Mouse (Mus musculus): ENCODE measurements around the gene Cntnap4. TPM values are rescaled to one million over a fixed set of nuclear protein-coding genes. Genes with fewer than 3 reads are reported as not detected.

Cntnap4 gene
- polyA plus RNA-seq, 1 experiment from 2014 or later = 1.2 TPM

DNA sequence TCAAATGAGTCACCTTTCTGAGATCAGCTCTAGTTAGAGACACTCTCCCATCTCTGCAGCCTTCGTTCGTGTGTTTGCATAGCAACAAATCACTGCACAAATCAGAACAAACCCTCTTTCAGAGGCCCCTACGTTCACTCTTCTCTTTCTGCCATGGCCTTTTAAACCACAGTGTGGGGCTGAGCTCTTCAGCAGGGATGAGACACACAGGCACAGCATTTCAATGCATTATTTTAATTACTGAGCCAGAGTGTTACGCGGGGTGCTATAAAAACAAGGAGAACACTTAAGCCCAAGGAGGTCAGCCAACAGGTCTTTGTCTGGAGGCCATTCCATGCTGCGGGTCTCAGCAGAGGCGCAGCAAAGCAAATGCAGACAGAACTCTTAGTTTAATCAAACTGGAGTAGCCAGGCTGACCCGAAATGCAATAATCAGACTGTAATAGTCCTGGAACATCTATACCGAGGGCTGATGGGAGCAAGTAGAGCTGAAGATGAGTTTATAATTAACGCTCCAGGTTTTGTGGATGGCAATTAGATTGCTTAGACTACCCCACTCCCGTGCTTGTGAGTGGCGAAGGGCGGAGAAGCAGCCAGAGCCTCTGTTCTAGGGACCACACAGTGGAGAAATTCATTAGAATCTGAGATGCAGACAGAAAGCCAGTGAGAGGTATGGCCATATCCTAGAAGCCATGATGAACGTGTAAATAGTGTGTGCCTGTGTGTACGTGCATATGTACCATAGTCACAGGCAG, 26.4 kb downstream of the Cntnap4 start:
- H3K9me3 ChIP-seq (ENCODE audit: control insufficient read depth, low read length) = no peaks in the 10 kb centered on the region
- H3K4me3 ChIP-seq (ENCODE audit: low read depth, low read length) = no peak overlapping the region
- no peak overlapping the region for H3K27ac ChIP-seq (ENCODE audit: low read depth, low read length)
- 77% methylated on average over 15 of the region's 15 CpGs for WGBS
- no peak overlapping the region for H3K9ac ChIP-seq (ENCODE audit: low read depth, low read length)
- H3K27me3 ChIP-seq (ENCODE audit: control insufficient read depth, insufficient read depth, low read length) = no peaks in the 10 kb centered on the region
- ATAC-seq (ENCODE audit: low FRiP score) = no peak
- no peak overlapping the region for H3K4me2 ChIP-seq (replicated peaks; ENCODE audit: low read depth, low read length)
- no peaks in the 10 kb centered on the region for H3K36me3 ChIP-seq (ENCODE audit: control insufficient read depth, insufficient read depth, low read length)
- H3K4me1 ChIP-seq (replicated peaks; ENCODE audit: control insufficient read depth, insufficient read depth, low read length) = no peaks in the 10 kb centered on the region
- DNase-seq (ENCODE audit: low spot score) = no peak

GRCm38 (mm10) chr8:112599975-112600374, 30.1 kb downstream of the Cntnap4 start:
- H3K27ac ChIP-seq (ENCODE audit: low read depth, low read length) = no peak overlapping the region
- no peak overlapping the region for H3K4me3 ChIP-seq (ENCODE audit: low read depth, low read length)
- no peak for DNase-seq (ENCODE audit: low spot score)
- no peak overlapping the region for H3K4me2 ChIP-seq (replicated peaks; ENCODE audit: low read depth, low read length)
- H3K27me3 ChIP-seq (ENCODE audit: control insufficient read depth, insufficient read depth, low read length) = no peaks in the 10 kb centered on the region
- 93% methylated on average over 11 of the region's 11 CpGs for WGBS
- H3K9ac ChIP-seq (ENCODE audit: low read depth, low read length) = no peak overlapping the region
- no peaks in the 10 kb centered on the region for H3K4me1 ChIP-seq (replicated peaks; ENCODE audit: control insufficient read depth, insufficient read depth, low read length)
- ATAC-seq (ENCODE audit: low FRiP score) = no peak
- no peaks in the 10 kb centered on the region for H3K9me3 ChIP-seq (ENCODE audit: control insufficient read depth, low read length)
- no peaks in the 10 kb centered on the region for H3K36me3 ChIP-seq (ENCODE audit: control insufficient read depth, insufficient read depth, low read length)

- WGBS = 88% methylated on average over 1 of the region's 1 CpGs
- ATAC-seq (ENCODE audit: low FRiP score) = no peak
- no peaks in the 10 kb centered on the region for H3K36me3 ChIP-seq (ENCODE audit: control insufficient read depth, insufficient read depth, low read length)
These were observed 31.3 kb downstream of the Cntnap4 start for GRCm38 (mm10) chr8:112601150-112601549.

DNA sequence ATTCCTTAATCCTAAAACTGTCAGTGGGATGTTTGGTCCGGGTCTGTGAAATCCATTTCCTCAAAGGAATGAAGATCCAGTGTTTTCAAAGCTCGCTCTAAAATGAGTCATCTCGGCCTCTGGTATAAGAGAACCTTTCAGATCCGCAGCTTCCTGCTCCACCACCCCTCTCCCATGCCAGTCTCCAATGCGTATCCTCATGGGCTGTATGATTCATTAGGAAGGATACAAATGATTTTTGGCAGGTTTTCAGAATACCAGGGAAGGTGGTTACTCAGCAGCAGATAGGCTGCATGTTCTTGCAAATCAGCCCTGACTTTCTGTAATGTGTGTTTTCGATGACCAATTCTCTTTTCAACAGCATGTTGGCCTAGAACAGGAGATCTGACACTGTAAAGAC, 40.3 kb downstream of the Cntnap4 start:
- H3K27ac ChIP-seq (ENCODE audit: low read depth, low read length) = no peak overlapping the region
- H3K36me3 ChIP-seq (ENCODE audit: control insufficient read depth, insufficient read depth, low read length) = no peaks in the 10 kb centered on the region
- no peaks in the 10 kb centered on the region for H3K9me3 ChIP-seq (ENCODE audit: control insufficient read depth, low read length)
- WGBS = 90% methylated on average over 6 of the region's 6 CpGs
- no peak for ATAC-seq (ENCODE audit: low FRiP score)
- DNase-seq (ENCODE audit: low spot score) = no peak
- H3K4me3 ChIP-seq (ENCODE audit: low read depth, low read length) = no peak overlapping the region
- H3K9ac ChIP-seq (ENCODE audit: low read depth, low read length) = no peak overlapping the region
- H3K27me3 ChIP-seq (ENCODE audit: control insufficient read depth, insufficient read depth, low read length) = no peaks in the 10 kb centered on the region
- no peaks in the 10 kb centered on the region for H3K4me1 ChIP-seq (replicated peaks; ENCODE audit: control insufficient read depth, insufficient read depth, low read length)
- no peak overlapping the region for H3K4me2 ChIP-seq (replicated peaks; ENCODE audit: low read depth, low read length)

More at GRCm38 (mm10) chr8:112601150-112601549, 31.3 kb downstream of the Cntnap4 start:
- no peaks in the 10 kb centered on the region for H3K9me3 ChIP-seq (ENCODE audit: control insufficient read depth, low read length)
- no peak overlapping the region for H3K9ac ChIP-seq (ENCODE audit: low read depth, low read length)
- H3K4me1 ChIP-seq (replicated peaks; ENCODE audit: control insufficient read depth, insufficient read depth, low read length) = no peaks in the 10 kb centered on the region
- no peak overlapping the region for H3K4me2 ChIP-seq (replicated peaks; ENCODE audit: low read depth, low read length)
- H3K27me3 ChIP-seq (ENCODE audit: control insufficient read depth, insufficient read depth, low read length) = no peaks in the 10 kb centered on the region
- no peak overlapping the region for H3K27ac ChIP-seq (ENCODE audit: low read depth, low read length)
- no peak overlapping the region for H3K4me3 ChIP-seq (ENCODE audit: low read depth, low read length)
- no peak for DNase-seq (ENCODE audit: low spot score)

DNA sequence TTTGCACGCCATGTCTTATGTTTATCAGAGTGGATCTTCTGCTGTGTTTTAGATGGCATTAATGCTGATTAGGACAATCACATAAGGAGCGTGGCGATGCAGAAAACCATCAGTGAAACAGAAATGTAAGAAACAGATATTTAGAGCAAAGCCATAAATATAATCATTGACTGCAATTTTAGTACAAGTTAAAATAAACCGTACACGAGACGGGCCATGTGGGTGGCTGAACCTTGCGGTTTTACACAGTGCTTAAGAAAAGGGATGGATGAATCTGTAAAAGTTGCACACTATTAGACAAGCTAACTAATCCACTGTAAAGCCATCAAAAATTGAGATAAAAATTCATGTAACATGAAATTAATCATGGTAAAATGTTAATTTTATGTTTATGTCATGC, 58.9 kb downstream of the Cntnap4 start:
- Histone ChIP-seq H3K4me2 (replicated peaks; ENCODE audit: low read depth, low read length) (no peak overlapping the region), H3K27me3 (ENCODE audit: control insufficient read depth, insufficient read depth, low read length) (no peaks in the 10 kb centered on the region), H3K9ac (ENCODE audit: low read depth, low read length) (no peak overlapping the region), H3K4me3 (ENCODE audit: low read depth, low read length) (no peak overlapping the region), H3K4me1 (replicated peaks; ENCODE audit: control insufficient read depth, insufficient read depth, low read length) (no peaks in the 10 kb centered on the region), H3K9me3 (ENCODE audit: control insufficient read depth, low read length) (no peaks in the 10 kb centered on the region), H3K36me3 (ENCODE audit: control insufficient read depth, insufficient read depth, low read length) (no peaks in the 10 kb centered on the region), H3K27ac (ENCODE audit: low read depth, low read length) (no peak overlapping the region)
- WGBS = 93% methylated on average over 7 of the region's 7 CpGs
- ATAC-seq (ENCODE audit: low FRiP score) = no peak
- no peak for DNase-seq (ENCODE audit: low spot score)

GRCm38 (mm10) chr8:112652657-112653056, 82.8 kb downstream of the Cntnap4 start:
- Histone ChIP-seq H3K9me3 (ENCODE audit: control insufficient read depth, low read length) (no peaks in the 10 kb centered on the region; the same call in 1 of the 2 replicates), H3K36me3 (ENCODE audit: control insufficient read depth, insufficient read depth, low read length) (no peaks in the 10 kb centered on the region), H3K4me3 (ENCODE audit: low read depth, low read length) (no peak overlapping the region), H3K4me2 (replicated peaks; ENCODE audit: low read depth, low read length) (no peak overlapping the region), H3K27ac (ENCODE audit: low read depth, low read length) (no peak overlapping the region), H3K27me3 (ENCODE audit: control insufficient read depth, insufficient read depth, low read length) (no peaks in the 10 kb centered on the region), H3K9ac (ENCODE audit: low read depth, low read length) (no peak overlapping the region), H3K4me1 (replicated peaks; ENCODE audit: control insufficient read depth, insufficient read depth, low read length) (no peaks in the 10 kb centered on the region)
- WGBS = 84% methylated on average over 4 of the region's 4 CpGs
- no peak for DNase-seq (ENCODE audit: low spot score)
- ATAC-seq (ENCODE audit: low FRiP score) = no peak

DNA sequence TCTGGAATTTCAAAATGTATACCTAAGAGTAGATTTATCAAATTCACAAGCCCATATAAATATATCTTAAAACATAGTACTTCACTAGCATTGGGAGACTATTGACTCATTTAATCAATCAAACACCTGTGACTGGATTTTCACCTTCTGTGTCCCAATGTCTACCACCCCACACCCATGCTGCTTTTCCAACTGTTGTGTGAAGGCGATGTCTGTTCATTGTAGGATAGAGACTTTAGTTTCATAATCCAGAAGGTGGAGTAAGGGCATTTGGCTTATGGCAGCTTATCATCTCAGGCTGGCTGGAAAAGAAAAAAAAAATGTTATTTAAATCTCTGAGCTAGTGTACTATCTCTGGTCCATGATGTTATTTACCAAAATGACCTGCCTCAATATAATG, 83.4 kb downstream of the Cntnap4 start:
- Histone ChIP-seq H3K4me2 (replicated peaks; ENCODE audit: low read depth, low read length) (no peak overlapping the region), H3K4me1 (replicated peaks; ENCODE audit: control insufficient read depth, insufficient read depth, low read length) (no peaks in the 10 kb centered on the region), H3K9ac (ENCODE audit: low read depth, low read length) (no peak overlapping the region), H3K9me3 (ENCODE audit: control insufficient read depth, low read length) (no peaks in the 10 kb centered on the region; the same call in 1 of the 2 replicates), H3K27me3 (ENCODE audit: control insufficient read depth, insufficient read depth, low read length) (no peaks in the 10 kb centered on the region), H3K4me3 (ENCODE audit: low read depth, low read length) (no peak overlapping the region), H3K27ac (ENCODE audit: low read depth, low read length) (no peak overlapping the region), H3K36me3 (ENCODE audit: control insufficient read depth, insufficient read depth, low read length) (no peaks in the 10 kb centered on the region)
- ATAC-seq (ENCODE audit: low FRiP score) (no peak), DNase-seq (ENCODE audit: low spot score) (no peak)
- 95% methylated on average over 1 of the region's 1 CpGs for WGBS

- ATAC-seq (ENCODE audit: low FRiP score) = no peak
These were observed 84.2 kb downstream of the Cntnap4 start for GRCm38 (mm10) chr8:112653994-112654393.

GRCm38 (mm10) chr8:112664067-112664466, 94.2 kb downstream of the Cntnap4 start:
- Histone ChIP-seq H3K9me3 (ENCODE audit: control insufficient read depth, low read length) (no peaks in the 10 kb centered on the region), H3K9ac (ENCODE audit: low read depth, low read length) (no peak overlapping the region), H3K4me3 (ENCODE audit: low read depth, low read length) (no peak overlapping the region), H3K4me2 (replicated peaks; ENCODE audit: low read depth, low read length) (no peak overlapping the region), H3K27ac (ENCODE audit: low read depth, low read length) (no peak overlapping the region), H3K27me3 (ENCODE audit: control insufficient read depth, insufficient read depth, low read length) (no peaks in the 10 kb centered on the region), H3K36me3 (ENCODE audit: control insufficient read depth, insufficient read depth, low read length) (no peaks in the 10 kb centered on the region), H3K4me1 (replicated peaks; ENCODE audit: control insufficient read depth, insufficient read depth, low read length) (no peaks in the 10 kb centered on the region)
- WGBS = 77% methylated on average over 3 of the region's 3 CpGs
- ATAC-seq (ENCODE audit: low FRiP score) (no peak), DNase-seq (ENCODE audit: low spot score) (no peak)

More at GRCm38 (mm10) chr8:112653994-112654393, 84.2 kb downstream of the Cntnap4 start:
- Histone ChIP-seq H3K36me3 (ENCODE audit: control insufficient read depth, insufficient read depth, low read length) (no peaks in the 10 kb centered on the region), H3K9me3 (ENCODE audit: control insufficient read depth, low read length) (no peaks in the 10 kb centered on the region; the same call in 1 of the 2 replicates), H3K27ac (ENCODE audit: low read depth, low read length) (no peak overlapping the region), H3K4me1 (replicated peaks; ENCODE audit: control insufficient read depth, insufficient read depth, low read length) (no peaks in the 10 kb centered on the region), H3K9ac (ENCODE audit: low read depth, low read length) (no peak overlapping the region), H3K4me3 (ENCODE audit: low read depth, low read length) (no peak overlapping the region), H3K4me2 (replicated peaks; ENCODE audit: low read depth, low read length) (no peak overlapping the region), H3K27me3 (ENCODE audit: control insufficient read depth, insufficient read depth, low read length) (no peaks in the 10 kb centered on the region)
- 58% methylated on average over 3 of the region's 3 CpGs for WGBS
- DNase-seq (ENCODE audit: low spot score) = no peak

Data from hindbrain, embryonic 11.5 days (tissue).